Mouse (Mus musculus) limb, embryonic 10.5 days (tissue): ENCODE data around the gene Naxd. TPM values are rescaled to one million over a fixed set of nuclear protein-coding genes. Genes with fewer than 3 reads are reported as not detected.
"Not testable (repeated sequence)": the region's sequence is repeated elsewhere in the genome, so short reads cannot be mapped to it uniquely, and the experiment has no call there.

ENCODE experiments used
- DNase-seq: peaks from one replicate; pipeline ENCODE4 v3.0.0-alpha.2; 2017; ENCODE audit warnings: low spot score
- H3K27ac ChIP-seq: fragments of 300-500 bp; sonication (generic); 2 replicates; pipeline ENCODE4 v1.5.1; 2016; ENCODE audit warnings: mild to moderate bottlenecking
- H3K27me3 ChIP-seq: fragments of 300-500 bp; sonication (generic); 2 replicates; pipeline ENCODE4 v1.6.1; 2016; ENCODE audit warnings: low read depth, mild to moderate bottlenecking; ENCODE audit not compliant: poor library complexity, severe bottlenecking
- H3K36me3 ChIP-seq: fragments of 300-500 bp; sonication (generic); 2 replicates; pipeline ENCODE4 v1.6.1; 2016; ENCODE audit warnings: mild to moderate bottlenecking, moderate library complexity
- H3K4me1 ChIP-seq: fragments of 300-500 bp; sonication (generic); 2 replicates; pipeline ENCODE4 v1.6.1; 2016
- H3K4me3 ChIP-seq: fragments of 300-500 bp; sonication (generic); 2 replicates; pipeline ENCODE4 v1.5.1; 2016; ENCODE audit warnings: mild to moderate bottlenecking, moderate library complexity
- H3K9me3 ChIP-seq: fragments of 300-500 bp; sonication (generic); replicated peaks from 2 replicates; pipeline ENCODE4 v1.6.1; 2016; ENCODE audit warnings: mild to moderate bottlenecking
- WGBS: fragments of 180-500 bp; shearing (Covaris S2); methylation state at CpG from one replicate; pipeline ENCODE4 v1.1.7; 2016; 5-methylcytosine and 5-hydroxymethylcytosine counted together
- polyA plus RNA-seq: library from polyadenylated mRNA; unstranded; fragments of >200 nt; fragmentation: Nextera tagmentation; extraction: Ambion mirVana; gene quantifications from 2 replicates; pipeline ENCODE4 v1.2.1, GENCODE M21; 2016

The Naxd gene
- polyA plus RNA-seq, 1 experiment from 2014 or later: 116 TPM

DNA sequence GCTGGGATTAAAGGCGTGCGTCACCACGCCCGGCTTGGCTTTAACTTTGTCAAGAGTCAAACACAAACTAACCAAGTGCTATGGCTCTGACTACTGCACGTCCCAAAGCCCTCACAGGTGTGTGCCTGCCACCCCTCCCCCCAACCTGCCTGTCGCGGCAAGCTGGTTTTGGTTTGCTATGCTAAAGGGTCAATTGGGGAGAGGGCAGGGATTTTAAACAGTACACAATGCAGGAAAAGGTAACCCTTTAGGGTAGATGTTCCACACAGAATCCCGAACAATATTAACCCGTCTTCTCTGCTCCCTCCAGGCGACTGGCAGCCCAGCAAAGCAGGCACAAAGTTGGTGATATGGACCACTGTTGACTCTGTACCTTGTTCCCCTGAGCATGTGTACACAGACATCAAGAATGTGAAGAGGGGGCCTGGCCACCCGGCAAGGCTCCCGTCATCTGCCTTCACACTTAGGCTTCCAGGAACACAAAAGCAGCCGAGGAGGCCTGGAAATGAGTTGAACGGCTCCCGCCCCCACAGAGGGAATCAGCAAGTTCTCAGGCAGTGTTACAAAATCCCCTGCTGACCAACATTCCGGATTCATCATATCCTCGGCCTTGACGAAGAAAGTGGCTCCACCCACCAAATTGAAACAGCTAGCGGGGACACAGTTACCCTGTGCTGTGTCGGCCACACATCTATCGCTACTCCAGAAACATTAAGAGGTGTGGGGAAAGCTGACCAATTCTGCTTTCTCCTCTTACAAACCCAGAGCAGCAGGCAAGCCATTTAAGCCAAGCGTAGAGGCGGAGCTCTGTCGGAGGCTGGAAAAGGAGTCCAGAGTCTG is 20.7 kb upstream of the Naxd start:
- DNase-seq: peak; percentile 63
- Histone ChIP-seq H3K4me1 (peaks cover 63% of the 10 kb centered on the region), H3K9me3 (no peaks in the 10 kb centered on the region), H3K4me3 (peak overlapping the region; percentile 62), H3K36me3 (no peaks in the 10 kb centered on the region), H3K27ac (0 out of 2 replicates have a peak overlapping the region, but pooled peaks have one; percentile 19), H3K27me3 (peaks cover 84% of the 10 kb centered on the region)
- WGBS: 2% methylated on average over 24 of the region's 24 CpGs

DNA sequence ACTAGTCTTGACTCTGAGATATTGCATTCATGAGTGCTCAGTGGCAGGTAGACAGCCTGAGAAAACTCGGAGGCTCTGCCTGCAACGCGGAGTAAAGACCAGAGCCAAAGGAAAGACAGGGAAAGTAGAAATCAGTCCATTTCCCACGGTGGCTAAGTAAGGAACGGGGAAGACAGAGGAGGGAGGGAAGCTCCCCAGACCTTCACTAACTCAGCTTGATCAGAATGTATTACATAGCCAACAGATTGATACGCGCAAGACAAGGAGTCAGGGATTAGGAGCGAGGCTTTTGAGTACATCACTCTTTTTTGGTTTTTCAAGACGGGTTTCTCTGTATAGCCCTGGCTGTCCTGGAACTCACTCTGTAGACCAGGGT is 20.1 kb upstream of the Naxd start:
- no peaks in the 10 kb centered on the region for H3K36me3 ChIP-seq
- WGBS: 3% methylated on average over 9 of the region's 9 CpGs

GRCm38 (mm10) chr8:11477811-11478761 is 19.2 kb upstream of the Naxd start, which contains the start of gene Rab20:
Gene Rab20 (minus strand): TSS chr8:11478710.
- Histone ChIP-seq H3K27me3 (peaks cover 99% of the 10 kb centered on the region), H3K9me3 (no peaks in the 10 kb centered on the region), H3K27ac (0 out of 2 replicates have a peak within 1 kb of the TSS, but pooled peaks have one; percentile 42), H3K4me1 (peaks cover 60% of the 10 kb centered on the region), H3K36me3 (no peaks in the 10 kb centered on the region), H3K4me3 (peak within 1 kb of the TSS; percentile 62)
- DNase-seq: peak; percentile 89
- under 1% methylated on average over 69 of the region's 69 CpGs for WGBS

More for the DNA sequence above, 20.1 kb upstream of the Naxd start:
- H3K27ac ChIP-seq: no peak overlapping the region
- H3K9me3 ChIP-seq: no peaks in the 10 kb centered on the region
- no peak for DNase-seq
- H3K27me3 ChIP-seq: peaks cover 90% of the 10 kb centered on the region
- peaks cover 63% of the 10 kb centered on the region for H3K4me1 ChIP-seq
- H3K4me3 ChIP-seq: peak overlapping the region; percentile 62

DNA sequence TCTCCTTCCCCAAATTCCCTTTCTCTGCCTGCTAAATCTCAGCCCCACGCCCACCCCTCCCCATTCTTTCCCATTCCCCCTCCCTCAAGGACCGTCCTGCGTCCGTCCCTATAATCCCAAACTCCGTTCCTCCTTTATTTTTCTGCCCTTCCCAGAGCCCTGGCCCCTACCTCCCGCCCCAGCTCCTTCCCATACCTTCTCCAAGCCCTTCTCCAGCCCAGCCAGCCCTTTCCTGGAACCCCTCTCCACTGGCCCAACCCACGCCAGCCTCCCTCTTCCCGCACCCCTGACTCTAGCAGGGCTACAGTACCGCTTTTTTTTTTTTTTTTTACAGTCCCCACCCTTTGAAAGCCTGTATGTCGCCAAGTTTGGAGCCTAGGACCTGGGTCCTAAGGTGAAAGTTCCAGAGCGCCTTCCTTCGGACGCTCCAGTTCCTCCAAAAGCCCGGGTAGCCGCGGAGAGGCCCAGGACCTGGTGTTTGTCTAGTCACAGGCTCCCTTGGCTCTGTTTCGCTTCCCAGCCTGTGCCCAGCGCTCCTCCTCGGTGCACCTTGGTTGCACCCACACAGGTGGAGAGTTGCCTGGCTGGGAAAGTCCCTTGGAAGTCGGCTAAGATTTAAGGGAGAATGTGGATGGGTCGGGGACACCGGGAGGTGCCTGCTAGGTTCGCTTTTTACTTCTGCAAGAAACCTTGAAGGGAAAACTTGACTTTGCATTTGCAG is 18.3 kb upstream of the Naxd start:
- no peak overlapping the region for H3K27ac ChIP-seq
- no peaks in the 10 kb centered on the region for H3K9me3 ChIP-seq
- 1% methylated on average over 23 of the region's 23 CpGs for WGBS
- H3K27me3 ChIP-seq: peaks cover 97% of the 10 kb centered on the region
- peak overlapping the region; percentile 62 for H3K4me3 ChIP-seq
- DNase-seq: peak; percentile 45
- peaks cover 51% of the 10 kb centered on the region for H3K4me1 ChIP-seq
- no peaks in the 10 kb centered on the region for H3K36me3 ChIP-seq

GRCm38 (mm10) chr8:11479591-11479990 is 17.7 kb upstream of the Naxd start:
- peaks cover 51% of the 10 kb centered on the region for H3K4me1 ChIP-seq
- peaks cover 91% of the 10 kb centered on the region for H3K27me3 ChIP-seq
- H3K27ac ChIP-seq: no peak overlapping the region
- H3K4me3 ChIP-seq: peak overlapping the region; percentile 62; the same call in 1 of the 2 replicates
- DNase-seq: no peak
- 1% methylated on average over 14 of the region's 14 CpGs for WGBS
- H3K9me3 ChIP-seq: no peaks in the 10 kb centered on the region
- no peaks in the 10 kb centered on the region for H3K36me3 ChIP-seq

GRCm38 (mm10) chr8:11481876-11482275 is 15.4 kb upstream of the Naxd start:
- no peak for DNase-seq
- peaks cover 32% of the 10 kb centered on the region for H3K4me1 ChIP-seq
- no peak overlapping the region for H3K4me3 ChIP-seq
- no peak overlapping the region for H3K27ac ChIP-seq
- H3K27me3 ChIP-seq: peaks cover 69% of the 10 kb centered on the region
- 84% methylated on average over 3 of the region's 3 CpGs for WGBS
- no peaks in the 10 kb centered on the region for H3K9me3 ChIP-seq
- no peaks in the 10 kb centered on the region for H3K36me3 ChIP-seq

DNA sequence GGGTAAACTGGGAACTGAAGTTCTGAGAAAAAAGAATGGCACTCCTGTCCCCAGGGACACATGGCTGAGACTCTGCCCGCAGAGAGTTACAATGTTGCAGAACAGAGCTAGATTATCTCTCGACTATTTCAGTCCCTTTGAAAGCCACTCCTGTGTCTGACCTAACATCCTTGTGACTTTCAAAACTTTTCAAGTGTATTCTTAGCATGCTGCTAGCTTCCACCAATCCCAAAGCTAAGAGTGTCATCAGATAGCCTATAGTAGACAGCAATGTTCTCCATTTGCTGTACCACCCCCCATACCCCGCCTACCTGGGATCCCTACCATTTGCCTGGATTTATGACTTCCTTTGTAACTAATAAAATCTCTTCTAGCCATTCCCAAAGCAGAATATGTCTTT is 14.8 kb upstream of the Naxd start:
- no peak overlapping the region for H3K4me3 ChIP-seq
- no peak for DNase-seq
- no peaks in the 10 kb centered on the region for H3K36me3 ChIP-seq
- H3K4me1 ChIP-seq: peaks cover 28% of the 10 kb centered on the region
- no peaks in the 10 kb centered on the region for H3K9me3 ChIP-seq
- H3K27ac ChIP-seq: no peak overlapping the region
- WGBS: 72% methylated on average over 3 of the region's 3 CpGs
- H3K27me3 ChIP-seq: peaks cover 65% of the 10 kb centered on the region

DNA sequence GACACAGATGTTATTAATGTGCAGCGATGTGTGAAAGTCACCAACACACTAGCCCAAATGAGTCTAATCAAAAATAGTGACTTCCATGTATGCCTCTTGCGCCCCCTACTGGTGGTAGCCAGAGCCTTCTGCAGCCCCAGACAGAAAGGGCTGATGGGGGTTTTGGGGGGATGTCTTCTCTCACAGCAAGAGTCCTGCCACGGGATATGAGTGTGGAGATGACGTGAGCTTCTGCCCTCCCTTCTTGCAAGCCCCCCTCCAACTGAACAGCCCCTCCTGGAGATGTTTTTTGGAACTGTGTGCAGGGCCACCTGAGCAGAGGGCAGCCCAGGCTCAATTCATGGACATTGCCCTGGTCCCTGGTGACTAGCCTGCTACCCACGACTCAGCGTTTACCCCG is 11.2 kb upstream of the Naxd start:
- peaks cover 53% of the 10 kb centered on the region for H3K27me3 ChIP-seq
- no peaks in the 10 kb centered on the region for H3K36me3 ChIP-seq
- peak; percentile 86 for DNase-seq
- 0 out of 2 replicates have a peak, but pooled peaks cover 7% of the 10 kb centered on the region for H3K4me1 ChIP-seq
- WGBS: 30% methylated on average over 7 of the region's 7 CpGs
- H3K9me3 ChIP-seq: no peaks in the 10 kb centered on the region
- H3K4me3 ChIP-seq: no peak overlapping the region
- no peak overlapping the region for H3K27ac ChIP-seq

GRCm38 (mm10) chr8:11487229-11487628 is 10.1 kb upstream of the Naxd start:
- DNase-seq: no peak
- H3K36me3 ChIP-seq: no peaks in the 10 kb centered on the region
- no peak overlapping the region for H3K4me3 ChIP-seq
- H3K4me1 ChIP-seq: 0 out of 2 replicates have a peak, but pooled peaks cover 7% of the 10 kb centered on the region
- peaks cover 47% of the 10 kb centered on the region for H3K27me3 ChIP-seq
- 74% methylated on average over 4 of the region's 4 CpGs for WGBS
- H3K27ac ChIP-seq: no peak overlapping the region
- H3K9me3 ChIP-seq: no peaks in the 10 kb centered on the region

DNA sequence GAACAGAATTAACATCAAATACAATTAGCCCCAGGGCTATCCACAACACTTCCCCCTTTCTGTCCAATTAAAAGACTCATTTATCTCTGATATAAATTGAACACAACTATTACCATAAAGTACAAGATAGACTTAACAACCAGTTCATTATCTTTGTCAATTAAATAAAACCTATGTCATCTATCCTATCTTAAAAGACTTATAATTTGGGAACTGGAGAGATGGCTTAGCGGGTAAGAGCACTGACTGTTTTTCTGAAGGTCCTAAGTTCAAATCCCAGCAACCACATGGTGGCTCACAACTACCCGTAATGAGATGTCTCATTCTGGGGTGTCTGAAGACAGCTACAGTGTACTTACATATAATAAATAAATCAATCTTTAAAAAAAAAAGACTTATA is 5.0 kb upstream of the Naxd start:
- not testable (repeated sequence) for H3K4me1 ChIP-seq, H3K27ac ChIP-seq, H3K4me3 ChIP-seq, DNase-seq, H3K36me3 ChIP-seq, H3K9me3 ChIP-seq
- WGBS: 89% methylated on average over 2 of the region's 2 CpGs
- H3K27me3 ChIP-seq: peaks cover 33% of the 10 kb centered on the region; the same call in 1 of the 2 replicates

DNA sequence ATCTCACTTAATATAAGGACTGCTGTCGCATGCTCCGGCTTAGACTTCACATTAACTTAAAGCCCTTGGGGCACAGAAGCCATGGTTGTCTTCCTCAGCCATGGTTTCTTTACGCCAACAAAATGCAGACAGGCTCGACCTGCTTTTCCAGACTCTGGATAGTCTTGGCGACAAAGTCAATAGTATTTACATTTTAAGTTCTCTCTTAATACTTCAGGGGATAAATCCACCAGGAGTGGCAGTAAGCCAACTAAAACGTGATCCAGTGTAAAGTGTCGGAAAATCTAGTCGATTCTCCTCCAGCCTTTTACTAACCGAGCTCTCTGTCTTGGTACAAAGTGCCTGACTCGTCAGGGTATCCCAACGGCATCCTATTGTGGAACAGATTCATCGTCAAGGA is 975 bp downstream of the Naxd start:
- no peak for DNase-seq
- Histone ChIP-seq H3K4me3 (peak overlapping the region; percentile 98), H3K27ac (no peak overlapping the region), H3K27me3 (0 out of 2 replicates have a peak, but pooled peaks cover 5% of the 10 kb centered on the region), H3K9me3 (no peaks in the 10 kb centered on the region), H3K4me1 (peaks cover 14% of the 10 kb centered on the region), H3K36me3 (peaks cover 33% of the 10 kb centered on the region)
- WGBS: 79% methylated on average over 12 of the region's 12 CpGs

DNA sequence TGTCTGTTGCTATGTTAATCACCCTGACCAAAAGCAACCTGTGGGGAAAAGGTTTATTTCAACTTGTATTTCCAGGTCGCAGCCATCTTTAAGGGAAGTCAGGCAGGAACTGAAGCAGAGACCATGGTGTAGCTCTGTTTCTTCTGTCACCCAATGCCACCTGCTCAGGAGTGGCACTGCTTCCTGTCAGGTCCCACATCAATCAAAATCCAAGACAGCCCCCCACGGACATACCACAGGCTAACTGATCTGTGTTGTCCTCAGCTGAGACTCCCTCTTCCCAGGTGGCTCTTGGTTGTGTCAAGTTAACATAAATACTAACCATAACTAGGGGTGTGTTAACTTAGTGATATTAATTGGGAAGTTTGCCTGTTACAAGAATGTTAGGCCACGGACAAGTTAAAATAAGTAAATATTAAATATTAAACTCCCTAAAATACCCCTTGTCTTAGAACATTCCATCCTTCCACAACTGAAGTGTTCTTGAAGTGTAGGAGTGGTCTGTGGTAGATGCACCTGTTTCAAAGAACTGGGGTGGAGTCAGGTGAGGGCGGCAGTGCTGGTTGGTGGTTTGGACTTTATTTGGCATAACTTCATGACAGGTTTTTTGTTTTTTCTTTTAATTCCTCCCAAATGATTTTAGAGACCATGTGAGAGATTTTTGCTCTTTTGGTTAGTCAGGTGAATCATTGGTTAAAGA is 1.6 kb downstream of the Naxd start:
- WGBS: 90% methylated on average over 4 of the region's 4 CpGs
- Histone ChIP-seq H3K4me1 (peaks cover 14% of the 10 kb centered on the region), H3K4me3 (no peak overlapping the region), H3K27ac (no peak overlapping the region), H3K9me3 (no peaks in the 10 kb centered on the region), H3K27me3 (0 out of 2 replicates have a peak, but pooled peaks cover 5% of the 10 kb centered on the region), H3K36me3 (peaks cover 39% of the 10 kb centered on the region)
- no peak for DNase-seq
